Mouse (Mus musculus): ENCODE data around the gene Gm42688. TPM values are rescaled to one million over a fixed set of nuclear protein-coding genes. Genes with fewer than 3 reads are reported as not detected.

The Gm42688 gene
- polyA plus RNA-seq, 1 experiment from 2014 or later = 1.1 TPM

DNA sequence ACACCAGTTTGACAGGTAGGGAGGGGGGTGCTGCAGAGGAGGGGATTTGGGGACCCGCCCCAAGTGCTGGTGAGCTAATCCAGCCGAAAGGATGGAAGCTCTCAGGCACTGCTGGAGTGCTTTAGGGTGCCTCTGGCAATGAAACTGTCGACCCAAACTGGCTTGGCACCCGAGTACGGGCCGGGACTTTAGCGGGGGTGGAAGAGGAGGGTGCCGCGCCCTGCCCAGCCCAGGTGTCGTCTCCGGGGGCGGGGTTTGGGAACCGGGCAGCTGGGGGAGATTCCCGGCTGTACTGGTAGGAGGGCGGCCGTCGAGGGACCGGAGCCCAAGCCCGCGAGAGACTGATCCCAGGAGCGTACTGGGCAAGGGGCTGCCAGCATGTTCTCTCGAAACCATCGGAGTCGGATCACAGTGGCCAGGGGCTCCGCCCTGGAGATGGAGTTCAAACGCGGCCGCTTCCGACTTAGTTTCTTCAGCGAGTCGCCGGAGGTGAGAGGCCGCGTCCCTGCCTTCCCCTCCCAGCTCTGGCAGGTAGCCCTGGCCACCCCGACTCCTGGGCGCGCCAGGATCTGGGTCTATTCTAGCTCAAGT, 34.2 kb downstream of the Gm42688 start:
- Histone ChIP-seq H3K36me3 (ENCODE audit: control insufficient read depth, insufficient read depth, low read length) (no peaks in the 10 kb centered on the region), H3K9ac (ENCODE audit: low read length) (peak overlapping the region; percentile 89), H3K4me1 (replicated peaks; ENCODE audit: control insufficient read depth, insufficient read depth) (peaks cover 2% of the 10 kb centered on the region), H3K27ac (replicated peaks) (peak overlapping the region; percentile 99), H3K4me3 (ENCODE audit: low read depth, low read length) (peak overlapping the region; percentile 57), H3K4me2 (replicated peaks; ENCODE audit: low read depth) (peak overlapping the region; percentile 89), H3K27me3 (ENCODE audit: control insufficient read depth, insufficient read depth, low read length) (no peaks in the 10 kb centered on the region), H3K9me3 (ENCODE audit: control insufficient read depth, low read length) (no peaks in the 10 kb centered on the region)
- no peak for TF ChIP-seq CTCF (IDR thresholded peaks at IDR 0.05; ENCODE audit: low read depth)
- TF ChIP-seq EP300 (optimal IDR thresholded peaks at IDR 0.05) = no peak
- 5% methylated on average over 36 of the region's 37 CpGs for WGBS
- ATAC-seq (ENCODE audit: low FRiP score, low TSS enrichment) (0 out of 2 replicates have a peak, but pooled peaks have one; percentile 8), DNase-seq (ENCODE audit: low spot score) (peak; percentile 80)

DNA sequence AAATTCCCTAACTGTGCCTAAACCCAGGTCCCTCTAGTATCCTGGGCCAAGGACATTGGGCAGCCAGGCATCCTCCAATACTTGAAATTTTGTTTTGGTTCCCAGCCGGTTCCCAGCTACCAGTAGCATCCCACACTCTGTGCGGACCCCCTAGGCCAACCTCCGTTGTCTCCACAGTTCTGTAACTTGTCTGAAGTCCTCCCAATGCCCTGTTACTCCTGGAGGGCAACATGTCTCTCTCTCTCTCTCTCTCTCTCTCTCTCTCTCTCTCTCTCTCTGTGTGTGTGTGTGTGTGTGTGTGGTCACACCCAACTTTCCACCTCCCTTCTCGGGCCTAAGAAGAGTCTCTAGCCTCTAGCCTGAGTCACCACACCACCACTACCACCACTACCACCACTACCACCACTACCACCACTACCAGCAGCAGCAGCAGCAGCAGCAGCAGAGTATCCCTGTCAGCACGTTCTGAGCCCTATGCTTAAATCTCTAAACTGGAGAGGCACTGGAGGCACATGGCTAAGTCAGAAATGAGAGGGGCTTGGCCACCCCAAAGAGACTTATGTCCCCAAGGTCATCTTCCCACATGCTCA, 35.0 kb downstream of the Gm42688 start:
- H3K9me3 ChIP-seq (ENCODE audit: control insufficient read depth, low read length) = no peaks in the 10 kb centered on the region
- peak overlapping the region; percentile 89 for H3K4me2 ChIP-seq (replicated peaks; ENCODE audit: low read depth)
- H3K4me1 ChIP-seq (replicated peaks; ENCODE audit: control insufficient read depth, insufficient read depth) = peaks cover 2% of the 10 kb centered on the region
- peak overlapping the region; percentile 89 for H3K9ac ChIP-seq (ENCODE audit: low read length)
- TF ChIP-seq EP300 (optimal IDR thresholded peaks at IDR 0.05) (no peak), CTCF (IDR thresholded peaks at IDR 0.05; ENCODE audit: low read depth) (no peak)
- DNase-seq (ENCODE audit: low spot score) (peak; percentile 37), ATAC-seq (ENCODE audit: low FRiP score, low TSS enrichment) (peak; percentile 26; the same call in 1 of the 2 replicates)
- H3K36me3 ChIP-seq (ENCODE audit: control insufficient read depth, insufficient read depth, low read length) = no peaks in the 10 kb centered on the region
- peak overlapping the region; percentile 57 for H3K4me3 ChIP-seq (ENCODE audit: low read depth, low read length)
- peak overlapping the region; percentile 99 for H3K27ac ChIP-seq (replicated peaks)
- 23% methylated on average over 5 of the region's 5 CpGs for WGBS
- no peaks in the 10 kb centered on the region for H3K27me3 ChIP-seq (ENCODE audit: control insufficient read depth, insufficient read depth, low read length)

DNA sequence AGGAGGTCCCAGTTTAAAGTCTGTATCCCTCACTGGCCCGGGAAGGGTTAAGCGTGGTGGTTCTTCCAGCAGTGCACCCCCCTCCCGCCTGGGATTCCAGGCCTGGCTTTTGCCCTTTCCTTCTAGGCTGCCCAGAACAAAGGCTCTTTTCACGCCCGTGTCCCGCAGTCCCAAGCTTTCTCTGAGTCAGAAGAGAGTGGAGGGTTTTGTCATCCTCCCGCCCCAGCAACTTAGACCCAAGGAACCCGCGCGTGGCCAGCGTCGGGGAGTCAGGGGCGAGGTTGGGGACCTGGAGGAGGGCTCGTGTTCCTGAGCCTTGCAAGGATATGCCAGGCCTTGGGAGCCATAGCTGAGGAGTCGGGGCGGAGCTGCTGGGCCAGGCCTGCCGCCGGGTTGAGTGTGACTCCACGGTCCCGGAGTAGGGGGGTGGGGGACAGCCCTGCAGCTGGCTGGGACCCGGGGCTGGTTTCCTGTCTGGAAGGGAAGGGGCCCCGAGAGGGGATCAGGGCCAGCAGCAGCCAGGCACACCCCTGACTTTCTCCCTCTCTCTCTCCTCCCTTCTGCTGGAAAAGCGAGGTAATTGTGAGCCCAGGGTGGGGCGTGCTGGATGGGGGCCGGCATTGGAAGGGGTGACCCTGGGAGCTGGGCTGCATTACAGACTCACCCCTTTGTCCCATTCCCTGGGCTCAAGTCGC, 35.6 kb downstream of the Gm42688 start:
- H3K27ac ChIP-seq (replicated peaks) = peak overlapping the region; percentile 99
- H3K9me3 ChIP-seq (ENCODE audit: control insufficient read depth, low read length) = no peaks in the 10 kb centered on the region
- DNase-seq (ENCODE audit: low spot score) = peak; percentile 86
- peak; percentile 76 for ATAC-seq (ENCODE audit: low FRiP score, low TSS enrichment)
- H3K4me1 ChIP-seq (replicated peaks; ENCODE audit: control insufficient read depth, insufficient read depth) = peaks cover 2% of the 10 kb centered on the region
- no peak for TF ChIP-seq CTCF (IDR thresholded peaks at IDR 0.05; ENCODE audit: low read depth)
- TF ChIP-seq EP300 (optimal IDR thresholded peaks at IDR 0.05) = no peak
- peak overlapping the region; percentile 57 for H3K4me3 ChIP-seq (ENCODE audit: low read depth, low read length)
- no peaks in the 10 kb centered on the region for H3K36me3 ChIP-seq (ENCODE audit: control insufficient read depth, insufficient read depth, low read length)
- peak overlapping the region; percentile 89 for H3K4me2 ChIP-seq (replicated peaks; ENCODE audit: low read depth)
- WGBS = under 1% methylated on average over 23 of the region's 26 CpGs
- H3K27me3 ChIP-seq (ENCODE audit: control insufficient read depth, insufficient read depth, low read length) = no peaks in the 10 kb centered on the region
- H3K9ac ChIP-seq (ENCODE audit: low read length) = peak overlapping the region; percentile 89

DNA sequence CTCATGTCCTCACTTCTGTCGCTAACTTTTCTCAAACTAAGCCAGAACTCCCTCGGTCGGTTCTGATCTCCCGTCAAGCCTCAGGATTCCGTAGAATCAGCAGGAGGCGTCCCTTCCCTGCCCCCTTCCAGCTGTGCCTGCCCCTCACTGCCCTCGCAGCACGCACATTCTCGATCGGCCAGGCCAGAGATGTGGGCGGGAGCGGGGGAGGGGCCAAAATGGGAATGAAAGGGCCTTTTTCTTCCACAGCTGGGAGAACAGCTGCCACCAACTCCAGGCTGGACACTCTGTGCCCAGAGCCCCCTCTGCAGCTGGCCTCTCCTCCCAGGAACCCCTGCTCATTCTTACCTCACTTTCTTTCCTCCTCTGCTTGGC, 36.1 kb downstream of the Gm42688 start:
- ATAC-seq (ENCODE audit: low FRiP score, low TSS enrichment) = peak; percentile 73
- peak overlapping the region; percentile 57 for H3K4me3 ChIP-seq (ENCODE audit: low read depth, low read length)
- H3K36me3 ChIP-seq (ENCODE audit: control insufficient read depth, insufficient read depth, low read length) = no peaks in the 10 kb centered on the region
- H3K4me1 ChIP-seq (replicated peaks; ENCODE audit: control insufficient read depth, insufficient read depth) = peaks cover 6% of the 10 kb centered on the region
- peak overlapping the region; percentile 89 for H3K4me2 ChIP-seq (replicated peaks; ENCODE audit: low read depth)
- H3K27me3 ChIP-seq (ENCODE audit: control insufficient read depth, insufficient read depth, low read length) = no peaks in the 10 kb centered on the region
- TF ChIP-seq EP300 (optimal IDR thresholded peaks at IDR 0.05) (no peak), CTCF (IDR thresholded peaks at IDR 0.05; ENCODE audit: low read depth) (peak; percentile 23)
- no peaks in the 10 kb centered on the region for H3K9me3 ChIP-seq (ENCODE audit: control insufficient read depth, low read length)
- DNase-seq (ENCODE audit: low spot score) = peak; percentile 92
- peak overlapping the region; percentile 99 for H3K27ac ChIP-seq (replicated peaks)
- peak overlapping the region; percentile 89 for H3K9ac ChIP-seq (ENCODE audit: low read length)
- 0% methylated on average over 12 of the region's 12 CpGs for WGBS

DNA sequence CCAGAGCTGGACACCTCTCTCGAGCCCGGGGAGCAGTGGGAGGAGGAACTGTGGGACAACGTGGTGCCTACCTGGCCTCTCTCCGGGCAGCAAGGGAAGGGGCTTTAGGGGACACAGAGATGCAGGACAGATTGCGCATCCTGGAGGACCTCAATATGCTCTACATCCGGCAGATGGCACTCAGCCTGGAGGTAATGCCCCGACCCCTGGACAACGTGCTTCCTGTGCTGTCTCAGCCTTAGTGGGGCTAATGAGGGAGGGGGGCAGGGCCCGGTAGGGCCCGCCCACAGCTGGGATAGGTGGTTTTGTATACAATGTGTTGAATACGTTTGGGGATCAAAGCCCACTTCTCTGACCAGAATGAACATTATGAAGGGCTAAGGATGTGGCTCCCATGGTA, 36.6 kb downstream of the Gm42688 start:
- peak overlapping the region; percentile 89 for H3K9ac ChIP-seq (ENCODE audit: low read length)
- no peaks in the 10 kb centered on the region for H3K27me3 ChIP-seq (ENCODE audit: control insufficient read depth, insufficient read depth, low read length)
- H3K4me2 ChIP-seq (replicated peaks; ENCODE audit: low read depth) = peak overlapping the region; percentile 89
- H3K36me3 ChIP-seq (ENCODE audit: control insufficient read depth, insufficient read depth, low read length) = no peaks in the 10 kb centered on the region
- TF ChIP-seq EP300 (optimal IDR thresholded peaks at IDR 0.05) (no peak), CTCF (IDR thresholded peaks at IDR 0.05; ENCODE audit: low read depth) (peak; percentile 41)
- 7% methylated on average over 11 of the region's 11 CpGs for WGBS
- no peaks in the 10 kb centered on the region for H3K9me3 ChIP-seq (ENCODE audit: control insufficient read depth, low read length)
- DNase-seq (ENCODE audit: low spot score) (no peak), ATAC-seq (ENCODE audit: low FRiP score, low TSS enrichment) (peak; percentile 10; the same call in 1 of the 2 replicates)
- H3K27ac ChIP-seq (replicated peaks) = peak overlapping the region; percentile 99
- peak overlapping the region; percentile 57 for H3K4me3 ChIP-seq (ENCODE audit: low read depth, low read length)
- H3K4me1 ChIP-seq (replicated peaks; ENCODE audit: control insufficient read depth, insufficient read depth) = peaks cover 6% of the 10 kb centered on the region

All from stomach, postnatal 0 days (tissue).